Mouse (Mus musculus): ENCODE measurements at regions not wholly inside any gene's neighbourhood (a gene's known extent, or its start where the extent isn't known, plus 50 kb on each side); places are given as distances from the start of the nearest gene placed in this dataset.

- Histone ChIP-seq H3K4me3 (no peak overlapping the region), H3K27ac (no peak overlapping the region)
- intact Hi-C loops (cut with DNase I) = no loop called here
- no peak for DNase-seq
- no peak for TF ChIP-seq CTCF (IDR thresholded peaks at IDR 0.05)
These were observed 887.7 kb upstream of the Map3k7 start for GRCm38 (mm10) chr4:31076236-31076635.

- no peak for TF ChIP-seq CTCF (IDR thresholded peaks at IDR 0.05)
- intact Hi-C loops (cut with DNase I) = no loop called here
- Histone ChIP-seq H3K27ac (no peak overlapping the region), H3K4me3 (no peak overlapping the region)
- no peak for DNase-seq
These were observed 842.3 kb upstream of the Map3k7 start for GRCm38 (mm10) chr4:31121586-31121985.

GRCm38 (mm10) chr4:31143166-31143565 lies 820.7 kb upstream of the Map3k7 start:
- intact Hi-C loops (cut with DNase I) = no loop called here
- no peak overlapping the region for H3K27ac ChIP-seq
- H3K4me3 ChIP-seq = no peak overlapping the region
- DNase-seq = peak; percentile 22
- TF ChIP-seq CTCF (IDR thresholded peaks at IDR 0.05) = no peak

- no peak for TF ChIP-seq CTCF (IDR thresholded peaks at IDR 0.05)
- intact Hi-C loops (cut with DNase I) = no loop called here
- Histone ChIP-seq H3K4me3 (no peak overlapping the region), H3K27ac (no peak overlapping the region)
- DNase-seq = no peak
These were observed 796.5 kb upstream of the Map3k7 start for GRCm38 (mm10) chr4:31167431-31167830.

- Histone ChIP-seq H3K4me3 (no peak overlapping the region), H3K27ac (no peak overlapping the region)
- no peak for DNase-seq
- intact Hi-C loops (cut with DNase I) = no loop called here
- no peak for TF ChIP-seq CTCF (IDR thresholded peaks at IDR 0.05)
These were observed 795.5 kb upstream of the Map3k7 start for GRCm38 (mm10) chr4:31168357-31168756.

- intact Hi-C loops (cut with DNase I) = no loop called here
- no peak overlapping the region for H3K4me3 ChIP-seq
- no peak for TF ChIP-seq CTCF (IDR thresholded peaks at IDR 0.05)
These were observed 792.7 kb upstream of the Map3k7 start for GRCm38 (mm10) chr4:31171190-31171589.

GRCm38 (mm10) chr4:31197852-31198251 lies 766.0 kb upstream of the Map3k7 start:
- intact Hi-C loops (cut with DNase I) = no loop called here

More at GRCm38 (mm10) chr4:31171190-31171589, 792.7 kb upstream of the Map3k7 start:
- no peak for DNase-seq
- H3K27ac ChIP-seq = no peak overlapping the region

GRCm38 (mm10) chr4:31203286-31203685 lies 760.6 kb upstream of the Map3k7 start:
- no peak overlapping the region for H3K27ac ChIP-seq

More at GRCm38 (mm10) chr4:31197852-31198251, 766.0 kb upstream of the Map3k7 start:
- no peak for DNase-seq
- Histone ChIP-seq H3K27ac (no peak overlapping the region), H3K4me3 (no peak overlapping the region)
- no peak for TF ChIP-seq CTCF (IDR thresholded peaks at IDR 0.05)

GRCm38 (mm10) chr4:31205332-31205970 lies 758.4 kb upstream of the Map3k7 start:
- no peak overlapping the region for H3K27ac ChIP-seq
- H3K4me3 ChIP-seq = no peak overlapping the region
- TF ChIP-seq CTCF (IDR thresholded peaks at IDR 0.05) = no peak
- intact Hi-C loops (cut with DNase I) = no loop called here
- DNase-seq = no peak

More at GRCm38 (mm10) chr4:31203286-31203685, 760.6 kb upstream of the Map3k7 start:
- TF ChIP-seq CTCF (IDR thresholded peaks at IDR 0.05) = no peak
- no peak for DNase-seq
- no peak overlapping the region for H3K4me3 ChIP-seq
- intact Hi-C loops (cut with DNase I) = no loop called here

GRCm38 (mm10) chr4:31225741-31226140 lies 738.2 kb upstream of the Map3k7 start:
- TF ChIP-seq CTCF (IDR thresholded peaks at IDR 0.05) = no peak
- intact Hi-C loops (cut with DNase I) = no loop called here
- no peak for DNase-seq
- no peak overlapping the region for H3K27ac ChIP-seq
- H3K4me3 ChIP-seq = no peak overlapping the region

GRCm38 (mm10) chr4:31268825-31269495 lies 694.9 kb upstream of the Map3k7 start:
- Histone ChIP-seq H3K27ac (no peak overlapping the region), H3K4me3 (no peak overlapping the region)
- DNase-seq = no peak
- intact Hi-C loops (cut with DNase I) = no loop called here
- TF ChIP-seq CTCF (IDR thresholded peaks at IDR 0.05) = no peak

GRCm38 (mm10) chr4:31274131-31274530 lies 689.8 kb upstream of the Map3k7 start:
- no peak for TF ChIP-seq CTCF (IDR thresholded peaks at IDR 0.05)
- H3K27ac ChIP-seq = no peak overlapping the region
- intact Hi-C loops (cut with DNase I) = no loop called here
- no peak for DNase-seq
- H3K4me3 ChIP-seq = no peak overlapping the region

- intact Hi-C loops (cut with DNase I) = no loop called here
- H3K4me3 ChIP-seq = no peak overlapping the region
- H3K27ac ChIP-seq = peak overlapping the region; percentile 57; the same call in 1 of the 2 replicates
- TF ChIP-seq CTCF (IDR thresholded peaks at IDR 0.05) = no peak
- no peak for DNase-seq
These were observed 673.5 kb upstream of the Map3k7 start for GRCm38 (mm10) chr4:31290301-31290975.

Data from gastrocnemius, adult 2 months (tissue).